Mouse (Mus musculus): Measurements from ENCODE around the gene Phldb3. TPM values are rescaled to one million over a fixed set of nuclear protein-coding genes. Genes with fewer than 3 reads are reported as not detected.

The Phldb3 gene
- polyA plus RNA-seq (2014; fragmentation: Nextera tagmentation; extraction: Ambion mirVana) = 0.31 and 0.38 TPM in 2 replicates

GRCm38 (mm10) chr7:24610144-24610878 is at the start of gene Phldb3:
Phldb3 (plus strand) TSS chr7:24610763.
- Histone ChIP-seq H3K4me2 (ENCODE audit: low read length) (peak within 1 kb of the TSS; percentile 65), H3K36me3 (ENCODE audit: control insufficient read depth, insufficient read depth, low read length) (0 out of 2 replicates have a peak, but pooled peaks cover 5% of the 10 kb centered on the region), H3K9ac (ENCODE audit: low read length) (peak within 1 kb of the TSS; percentile 36), H3K4me1 (replicated peaks; ENCODE audit: control insufficient read depth, insufficient read depth, low read length) (peaks cover 5% of the 10 kb centered on the region; the same call in 1 of the 2 replicates), H3K4me3 (ENCODE audit: low read depth, low read length) (peak within 1 kb of the TSS; percentile 45), H3K27ac (ENCODE audit: low read depth) (peak within 1 kb of the TSS; percentile 60), H3K9me3 (ENCODE audit: control insufficient read depth, low read length) (no peaks in the 10 kb centered on the region), H3K27me3 (replicated peaks; ENCODE audit: control insufficient read depth, insufficient read depth, low read length) (peaks cover 38% of the 10 kb centered on the region)
- DNase-seq (ENCODE audit: low spot score) = peak; percentile 69
- ATAC-seq (replicated peaks; ENCODE audit: low FRiP score, low TSS enrichment, low read depth) = peak; percentile 63
- WGBS = 2% methylated on average over 26 of the region's 27 CpGs

GRCm38 (mm10) chr7:24561450-24561849 is 49.1 kb upstream of the Phldb3 start:
- Histone ChIP-seq H3K4me1 (replicated peaks; ENCODE audit: control insufficient read depth, insufficient read depth, low read length) (no peaks in the 10 kb centered on the region), H3K9ac (ENCODE audit: low read length) (no peak overlapping the region), H3K27me3 (replicated peaks; ENCODE audit: control insufficient read depth, insufficient read depth, low read length) (no peaks in the 10 kb centered on the region), H3K4me2 (ENCODE audit: low read length) (no peak overlapping the region), H3K4me3 (ENCODE audit: low read depth, low read length) (no peak overlapping the region), H3K9me3 (ENCODE audit: control insufficient read depth, low read length) (no peaks in the 10 kb centered on the region), H3K36me3 (ENCODE audit: control insufficient read depth, insufficient read depth, low read length) (peaks cover 74% of the 10 kb centered on the region), H3K27ac (ENCODE audit: low read depth) (no peak overlapping the region)
- no peak for ATAC-seq (replicated peaks; ENCODE audit: low FRiP score, low TSS enrichment, low read depth)
- 86% methylated on average over 4 of the region's 4 CpGs for WGBS
- DNase-seq (ENCODE audit: low spot score) = no peak

GRCm38 (mm10) chr7:24563191-24563836 is 47.2 kb upstream of the Phldb3 start:
- no peak overlapping the region for H3K4me2 ChIP-seq (ENCODE audit: low read length)
- WGBS = 91% methylated on average over 8 of the region's 8 CpGs
- no peak overlapping the region for H3K9ac ChIP-seq (ENCODE audit: low read length)
- H3K27ac ChIP-seq (ENCODE audit: low read depth) = no peak overlapping the region
- no peaks in the 10 kb centered on the region for H3K27me3 ChIP-seq (replicated peaks; ENCODE audit: control insufficient read depth, insufficient read depth, low read length)
- H3K4me3 ChIP-seq (ENCODE audit: low read depth, low read length) = no peak overlapping the region
- no peaks in the 10 kb centered on the region for H3K9me3 ChIP-seq (ENCODE audit: control insufficient read depth, low read length)
- H3K4me1 ChIP-seq (replicated peaks; ENCODE audit: control insufficient read depth, insufficient read depth, low read length) = no peaks in the 10 kb centered on the region
- ATAC-seq (replicated peaks; ENCODE audit: low FRiP score, low TSS enrichment, low read depth) = no peak
- no peak for DNase-seq (ENCODE audit: low spot score)
- peaks cover 89% of the 10 kb centered on the region for H3K36me3 ChIP-seq (ENCODE audit: control insufficient read depth, insufficient read depth, low read length)

- H3K4me3 ChIP-seq (ENCODE audit: low read depth, low read length) = no peak overlapping the region
- peaks cover 90% of the 10 kb centered on the region for H3K36me3 ChIP-seq (ENCODE audit: control insufficient read depth, insufficient read depth, low read length)
- no peak overlapping the region for H3K27ac ChIP-seq (ENCODE audit: low read depth)
- H3K9me3 ChIP-seq (ENCODE audit: control insufficient read depth, low read length) = no peaks in the 10 kb centered on the region
- no peak for ATAC-seq (replicated peaks; ENCODE audit: low FRiP score, low TSS enrichment, low read depth)
- no peak overlapping the region for H3K9ac ChIP-seq (ENCODE audit: low read length)
- no peak for DNase-seq (ENCODE audit: low spot score)
- H3K27me3 ChIP-seq (replicated peaks; ENCODE audit: control insufficient read depth, insufficient read depth, low read length) = no peaks in the 10 kb centered on the region
- H3K4me2 ChIP-seq (ENCODE audit: low read length) = no peak overlapping the region
- H3K4me1 ChIP-seq (replicated peaks; ENCODE audit: control insufficient read depth, insufficient read depth, low read length) = no peaks in the 10 kb centered on the region
- WGBS = 89% methylated on average over 4 of the region's 4 CpGs
Observed at GRCm38 (mm10) chr7:24563837-24564206, 46.7 kb upstream of the Phldb3 start.

GRCm38 (mm10) chr7:24564607-24565265 is 45.8 kb upstream of the Phldb3 start:
- DNase-seq (ENCODE audit: low spot score) = peak; percentile 89
- Histone ChIP-seq H3K9ac (ENCODE audit: low read length) (no peak overlapping the region), H3K4me1 (replicated peaks; ENCODE audit: control insufficient read depth, insufficient read depth, low read length) (no peaks in the 10 kb centered on the region), H3K4me3 (ENCODE audit: low read depth, low read length) (no peak overlapping the region), H3K36me3 (ENCODE audit: control insufficient read depth, insufficient read depth, low read length) (peaks cover 87% of the 10 kb centered on the region), H3K4me2 (ENCODE audit: low read length) (no peak overlapping the region), H3K9me3 (ENCODE audit: control insufficient read depth, low read length) (no peaks in the 10 kb centered on the region), H3K27me3 (replicated peaks; ENCODE audit: control insufficient read depth, insufficient read depth, low read length) (no peaks in the 10 kb centered on the region), H3K27ac (ENCODE audit: low read depth) (no peak overlapping the region)
- ATAC-seq (replicated peaks; ENCODE audit: low FRiP score, low TSS enrichment, low read depth) = 0 out of 2 replicates have a peak, but pooled peaks have one; percentile 54
- 64% methylated on average over 6 of the region's 6 CpGs for WGBS

- H3K27me3 ChIP-seq (replicated peaks; ENCODE audit: control insufficient read depth, insufficient read depth, low read length) = no peaks in the 10 kb centered on the region
- DNase-seq (ENCODE audit: low spot score) (no peak), ATAC-seq (replicated peaks; ENCODE audit: low FRiP score, low TSS enrichment, low read depth) (no peak)
- no peaks in the 10 kb centered on the region for H3K4me1 ChIP-seq (replicated peaks; ENCODE audit: control insufficient read depth, insufficient read depth, low read length)
- no peak overlapping the region for H3K9ac ChIP-seq (ENCODE audit: low read length)
- no peaks in the 10 kb centered on the region for H3K9me3 ChIP-seq (ENCODE audit: control insufficient read depth, low read length)
- H3K36me3 ChIP-seq (ENCODE audit: control insufficient read depth, insufficient read depth, low read length) = peaks cover 86% of the 10 kb centered on the region
- H3K27ac ChIP-seq (ENCODE audit: low read depth) = no peak overlapping the region
- H3K4me3 ChIP-seq (ENCODE audit: low read depth, low read length) = no peak overlapping the region
- H3K4me2 ChIP-seq (ENCODE audit: low read length) = no peak overlapping the region
- 89% methylated on average over 11 of the region's 11 CpGs for WGBS
Observed at GRCm38 (mm10) chr7:24565627-24566026, 44.9 kb upstream of the Phldb3 start.

GRCm38 (mm10) chr7:24566206-24566605 is 44.4 kb upstream of the Phldb3 start:
- no peak for DNase-seq (ENCODE audit: low spot score)
- Histone ChIP-seq H3K27me3 (replicated peaks; ENCODE audit: control insufficient read depth, insufficient read depth, low read length) (no peaks in the 10 kb centered on the region), H3K36me3 (ENCODE audit: control insufficient read depth, insufficient read depth, low read length) (peaks cover 81% of the 10 kb centered on the region), H3K4me2 (ENCODE audit: low read length) (no peak overlapping the region), H3K27ac (ENCODE audit: low read depth) (no peak overlapping the region), H3K4me3 (ENCODE audit: low read depth, low read length) (no peak overlapping the region), H3K9me3 (ENCODE audit: control insufficient read depth, low read length) (no peaks in the 10 kb centered on the region), H3K9ac (ENCODE audit: low read length) (no peak overlapping the region), H3K4me1 (replicated peaks; ENCODE audit: control insufficient read depth, insufficient read depth, low read length) (no peaks in the 10 kb centered on the region)
- ATAC-seq (replicated peaks; ENCODE audit: low FRiP score, low TSS enrichment, low read depth) = no peak
- 94% methylated on average over 9 of the region's 9 CpGs for WGBS

GRCm38 (mm10) chr7:24568512-24568911 is 42.1 kb upstream of the Phldb3 start:
- ATAC-seq (replicated peaks; ENCODE audit: low FRiP score, low TSS enrichment, low read depth) = no peak
- no peak overlapping the region for H3K9ac ChIP-seq (ENCODE audit: low read length)
- no peaks in the 10 kb centered on the region for H3K9me3 ChIP-seq (ENCODE audit: control insufficient read depth, low read length)
- WGBS = 90% methylated on average over 4 of the region's 4 CpGs
- H3K4me2 ChIP-seq (ENCODE audit: low read length) = no peak overlapping the region
- no peak for DNase-seq (ENCODE audit: low spot score)
- H3K4me1 ChIP-seq (replicated peaks; ENCODE audit: control insufficient read depth, insufficient read depth, low read length) = no peaks in the 10 kb centered on the region
- no peak overlapping the region for H3K27ac ChIP-seq (ENCODE audit: low read depth)
- H3K36me3 ChIP-seq (ENCODE audit: control insufficient read depth, insufficient read depth, low read length) = peaks cover 82% of the 10 kb centered on the region
- no peaks in the 10 kb centered on the region for H3K27me3 ChIP-seq (replicated peaks; ENCODE audit: control insufficient read depth, insufficient read depth, low read length)
- no peak overlapping the region for H3K4me3 ChIP-seq (ENCODE audit: low read depth, low read length)
